Mouse (Mus musculus) kidney, postnatal 25 days (tissue): ENCODE data around the gene Prdm5.

ENCODE experiments used
- DNase-seq, 2 experiments: peaks; one replicate each; pipeline ENCODE4 v3.0.0; 2021; ENCODE audit warnings: mixed read lengths in 2 of 2

Gene Prdm5

GRCm38 (mm10) chr6:65834013-65834412 is 55.2 kb downstream of the Prdm5 start:
- no peak for DNase-seq

- no peak for DNase-seq
Measured at GRCm38 (mm10) chr6:65842579-65842978, 63.8 kb downstream of the Prdm5 start.

- DNase-seq: no peak
Measured at GRCm38 (mm10) chr6:65849127-65849526, 70.3 kb downstream of the Prdm5 start.

- DNase-seq: no peak
Measured at GRCm38 (mm10) chr6:65849687-65850086, 70.9 kb downstream of the Prdm5 start.

- DNase-seq: no peak
Measured at GRCm38 (mm10) chr6:65850221-65850620, 71.4 kb downstream of the Prdm5 start.

GRCm38 (mm10) chr6:65854020-65854419 is 75.2 kb downstream of the Prdm5 start:
- no peak for DNase-seq

GRCm38 (mm10) chr6:65854585-65854984 is 75.8 kb downstream of the Prdm5 start:
- DNase-seq: no peak

GRCm38 (mm10) chr6:65860609-65861008 is 81.8 kb downstream of the Prdm5 start:
- DNase-seq: no peak

- DNase-seq: no peak
Measured at GRCm38 (mm10) chr6:65862836-65863235, 84.0 kb downstream of the Prdm5 start.

- no peak for DNase-seq
Measured at GRCm38 (mm10) chr6:65864233-65864632, 85.4 kb downstream of the Prdm5 start.

- DNase-seq: no peak
Measured at GRCm38 (mm10) chr6:65864919-65865318, 86.1 kb downstream of the Prdm5 start.

GRCm38 (mm10) chr6:65865861-65866260 is 87.1 kb downstream of the Prdm5 start:
- no peak for DNase-seq

GRCm38 (mm10) chr6:65871754-65872278 is 93.0 kb downstream of the Prdm5 start:
- no peak for DNase-seq

- DNase-seq: no peak
Measured at GRCm38 (mm10) chr6:65878300-65878699, 99.5 kb downstream of the Prdm5 start.

- no peak for DNase-seq
Measured at GRCm38 (mm10) chr6:65888835-65889234, 110.0 kb downstream of the Prdm5 start.

- no peak for DNase-seq
Measured at GRCm38 (mm10) chr6:65892045-65892660, 113.4 kb downstream of the Prdm5 start.

- DNase-seq: no peak
Measured at GRCm38 (mm10) chr6:65906657-65907182, 127.9 kb downstream of the Prdm5 start.

GRCm38 (mm10) chr6:65915421-65915820 is 136.6 kb downstream of the Prdm5 start:
- no peak for DNase-seq

- no peak for DNase-seq
Measured at GRCm38 (mm10) chr6:65921703-65922102, 142.9 kb downstream of the Prdm5 start.

GRCm38 (mm10) chr6:65923501-65924084 is 144.8 kb downstream of the Prdm5 start:
- DNase-seq: no peak

- DNase-seq: no peak
Measured at GRCm38 (mm10) chr6:65925737-65926333, 147.0 kb downstream of the Prdm5 start.

- peak in 1 of 2 experiments; percentile 5 for DNase-seq
Measured at GRCm38 (mm10) chr6:65930523-65930922, 151.7 kb downstream of the Prdm5 start.

- no peak for DNase-seq
Measured at GRCm38 (mm10) chr6:65932776-65933175, 154.0 kb downstream of the Prdm5 start.

GRCm38 (mm10) chr6:65933177-65933576 is 154.4 kb downstream of the Prdm5 start:
- DNase-seq: no peak
